Mouse (Mus musculus) midbrain, postnatal 0 days (tissue): ENCODE results near the gene Olfr191. TPM values are rescaled to one million over a fixed set of nuclear protein-coding genes. Genes with fewer than 3 reads are reported as not detected.
"Not testable (repeated sequence)": the region's sequence is repeated elsewhere in the genome, so short reads cannot be mapped to it uniquely, and the experiment has no call there.

ENCODE experiments used
- ATAC-seq: fragments of 200-750 bp; cut with Nextera tagmentation; 2 replicates; pipeline ENCODE4 v1.8.0; 2017; ENCODE audit warnings: moderate number of reproducible peaks, mild to moderate bottlenecking, moderate TSS enrichment, moderate library complexity; ENCODE audit not compliant: low FRiP score
- DNase-seq: peaks from one replicate; pipeline ENCODE4 v3.0.0-alpha.2; 2015; ENCODE audit warnings: low spot score
- H3K27ac ChIP-seq: fragments of 300-500 bp; sonication (generic); 2 replicates; pipeline ENCODE4 v1.5.1; 2014; ENCODE audit warnings: low read depth, mild to moderate bottlenecking, low read length, mixed read lengths
- H3K27me3 ChIP-seq: fragments of 300-500 bp; sonication (generic); 2 replicates; pipeline ENCODE4 v1.6.1; 2014; ENCODE audit warnings: low read length, control low read depth, mixed read lengths; ENCODE audit not compliant: insufficient read depth
- H3K36me3 ChIP-seq: fragments of 300-500 bp; sonication (generic); 2 replicates; pipeline ENCODE4 v1.6.1; 2014; ENCODE audit warnings: low read length, control low read depth, mixed read lengths; ENCODE audit not compliant: insufficient read depth
- H3K4me1 ChIP-seq: fragments of 300-500 bp; sonication (generic); 2 replicates; pipeline ENCODE4 v1.6.1; 2014; ENCODE audit warnings: mild to moderate bottlenecking, control low read depth, antibody characterized with exemption, low read length, mixed read lengths; ENCODE audit not compliant: insufficient read depth
- H3K4me2 ChIP-seq: fragments of 300-500 bp; sonication (generic); 2 replicates; pipeline ENCODE4 v1.6.1; 2014; ENCODE audit warnings: low read depth, mild to moderate bottlenecking, low read length, mixed read lengths; ENCODE audit not compliant: poor library complexity, severe bottlenecking
- H3K4me3 ChIP-seq: fragments of 300-500 bp; sonication (generic); 2 replicates; pipeline ENCODE4 v1.5.1; 2014; ENCODE audit warnings: low read depth, mild to moderate bottlenecking, low read length, moderate library complexity
- H3K9ac ChIP-seq: fragments of 300-500 bp; sonication (generic); replicated peaks from 2 replicates; pipeline ENCODE4 v1.6.1; 2014; ENCODE audit warnings: mild to moderate bottlenecking, low read length, moderate library complexity, mixed read lengths; ENCODE audit not compliant: poor library complexity, severe bottlenecking
- H3K9me3 ChIP-seq: fragments of 300-500 bp; sonication (generic); 2 replicates; pipeline ENCODE4 v1.6.1; 2016; ENCODE audit warnings: low read length, control low read depth
- CTCF ChIP-seq: IDR thresholded peaks from 2 replicates; pipeline ENCODE4 v1.5.1; 2016; ENCODE audit warnings: antibody characterized with exemption, mild to moderate bottlenecking
- WGBS: fragments of 180-500 bp; shearing (Covaris S2); extraction: QIAGEN DNeasy Blood & Tissue Kit; methylation state at CpG from one replicate; pipeline ENCODE4 v1.1.7; 2014; 5-methylcytosine and 5-hydroxymethylcytosine counted together
- polyA plus RNA-seq: library from polyadenylated mRNA; unstranded; fragments of >200 nt; fragmentation: Nextera tagmentation; extraction: Ambion mirVana; gene quantifications from 2 replicates; pipeline ENCODE4 v1.2.1, GENCODE M21; 2015
- total RNA-seq: library from RNA; depleted of rRNA; stranded (reverse); fragments of >200 nt; gene quantifications from 2 replicates; pipeline ENCODE4 v1.2.3, GENCODE M21; 2014

The Olfr191 gene
- total and polyA plus RNA-seq, 2 experiments from 2014 or later = not detected

DNA sequence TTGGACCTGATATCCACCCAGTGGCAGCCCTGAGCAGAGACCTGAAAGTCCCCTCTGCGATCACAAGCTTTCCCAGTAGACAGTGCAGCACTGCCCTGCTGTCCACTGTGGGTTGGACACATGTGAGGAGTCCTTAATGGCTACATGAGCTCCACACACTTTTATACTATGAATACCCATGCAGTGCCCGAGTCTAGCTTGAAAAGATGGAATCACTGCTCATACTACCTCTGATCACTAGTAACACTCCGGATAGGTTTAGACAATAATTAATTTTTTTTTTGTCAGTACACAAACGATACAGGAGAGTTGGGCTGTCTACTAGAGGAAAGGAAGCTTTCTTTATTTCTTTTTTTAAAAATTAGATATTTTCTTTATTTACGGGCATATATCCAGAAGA is 11.7 kb downstream of the Olfr191 start, which contains the start of gene Olfr190:
TSS of gene Olfr190 (minus strand) at position 101 of the 400 bp plus-strand sequence.
- Histone ChIP-seq H3K4me3 (no peak within 1 kb of the TSS), H3K4me1 (no peaks in the 10 kb centered on the region), H3K36me3 (no peaks in the 10 kb centered on the region), H3K4me2 (no peak within 1 kb of the TSS), H3K27ac (no peak within 1 kb of the TSS), H3K9ac (no peak within 1 kb of the TSS), H3K27me3 (no peaks in the 10 kb centered on the region), H3K9me3 (no peaks in the 10 kb centered on the region)
- ATAC-seq = no peak
- no peak for DNase-seq
- TF ChIP-seq CTCF = no peak
- 91% methylated on average over 5 of the region's 5 CpGs for WGBS

GRCm38 (mm10) chr16:59073520-59073919 is 16.1 kb downstream of the Olfr191 start:
- H3K4me2 ChIP-seq = no peak overlapping the region
- DNase-seq (no peak), ATAC-seq (no peak)
- no peak overlapping the region for H3K4me3 ChIP-seq
- no peaks in the 10 kb centered on the region for H3K9me3 ChIP-seq
- H3K4me1 ChIP-seq = no peaks in the 10 kb centered on the region
- H3K9ac ChIP-seq = no peak overlapping the region
- TF ChIP-seq CTCF = no peak
- no peak overlapping the region for H3K27ac ChIP-seq
- 88% methylated on average over 1 of the region's 1 CpGs for WGBS
- H3K27me3 ChIP-seq = no peaks in the 10 kb centered on the region
- no peaks in the 10 kb centered on the region for H3K36me3 ChIP-seq

DNA sequence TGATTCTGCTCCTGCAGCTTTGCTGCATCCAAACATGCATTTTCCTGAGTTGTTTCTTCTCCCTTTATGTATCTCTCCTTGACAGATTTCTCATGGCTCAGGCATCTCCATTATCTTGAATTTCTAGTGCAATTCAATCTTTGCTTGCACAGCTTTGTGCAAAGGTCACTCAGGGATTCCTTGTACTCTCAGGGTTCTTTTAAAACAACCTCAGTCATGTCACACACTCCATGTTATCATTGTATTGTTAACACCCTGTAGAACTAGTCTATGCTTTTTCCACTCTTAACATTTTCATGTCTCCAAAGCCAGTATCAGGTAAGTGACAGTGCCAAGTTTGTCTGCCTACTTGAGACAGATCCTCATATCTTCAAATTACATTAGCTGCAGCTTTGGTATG is 17.9 kb downstream of the Olfr191 start:
- H3K9ac ChIP-seq = no peak overlapping the region
- no peaks in the 10 kb centered on the region for H3K27me3 ChIP-seq
- TF ChIP-seq CTCF = no peak
- DNase-seq = no peak
- no peaks in the 10 kb centered on the region for H3K36me3 ChIP-seq
- no peak for ATAC-seq
- no peaks in the 10 kb centered on the region for H3K9me3 ChIP-seq
- H3K4me1 ChIP-seq = no peaks in the 10 kb centered on the region
- no peak overlapping the region for H3K27ac ChIP-seq
- no peak overlapping the region for H3K4me2 ChIP-seq
- no peak overlapping the region for H3K4me3 ChIP-seq

DNA sequence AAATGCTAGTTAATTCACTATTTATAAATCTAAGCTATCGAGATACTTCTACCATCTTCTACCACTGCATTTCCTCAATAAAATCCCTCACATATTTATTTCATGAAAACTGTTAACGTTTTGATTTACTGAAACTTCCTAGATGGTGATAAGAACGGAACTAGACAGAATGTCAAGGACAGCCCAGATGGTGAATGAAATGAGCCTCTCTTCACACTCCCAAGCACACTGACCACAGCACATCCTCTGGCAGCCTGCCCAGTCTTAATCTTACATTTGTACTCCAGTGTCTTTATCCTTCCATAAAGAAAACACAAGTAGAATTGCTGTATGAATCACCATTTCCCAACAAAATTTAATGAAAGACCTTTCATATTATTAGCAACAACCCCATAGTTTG is 27.2 kb downstream of the Olfr191 start:
- H3K4me2 ChIP-seq, ATAC-seq, H3K36me3 ChIP-seq, H3K9ac ChIP-seq, H3K4me1 ChIP-seq, H3K27me3 ChIP-seq, H3K27ac ChIP-seq, H3K4me3 ChIP-seq, H3K9me3 ChIP-seq: not testable (repeated sequence)
- DNase-seq = peak; percentile 26
- WGBS = 72% methylated on average over 3 of the region's 3 CpGs

DNA sequence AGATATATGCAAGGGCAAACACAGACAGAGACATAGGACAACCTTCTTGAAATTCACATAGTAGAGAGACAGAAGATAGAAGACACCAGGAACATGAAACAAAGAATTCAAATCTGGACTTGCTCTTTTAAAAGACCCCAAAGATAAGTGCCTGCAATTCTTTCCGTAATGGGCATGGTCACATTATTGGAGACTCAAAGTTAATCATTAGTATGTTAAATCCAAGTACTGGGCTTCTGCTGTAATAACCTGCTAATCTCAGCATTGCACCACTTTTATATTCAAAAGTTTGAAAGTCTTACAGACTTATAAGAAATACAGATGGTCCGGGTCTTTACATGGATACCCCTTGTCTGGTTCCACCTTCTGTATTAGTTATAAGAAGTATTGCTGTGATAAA is 40.3 kb downstream of the Olfr191 start:
- H3K4me3 ChIP-seq, H3K4me1 ChIP-seq, H3K4me2 ChIP-seq, DNase-seq, H3K9me3 ChIP-seq, H3K27ac ChIP-seq, ATAC-seq, H3K27me3 ChIP-seq, H3K36me3 ChIP-seq, H3K9ac ChIP-seq: not testable (repeated sequence)
- WGBS = 96% methylated on average over 2 of the region's 2 CpGs

DNA sequence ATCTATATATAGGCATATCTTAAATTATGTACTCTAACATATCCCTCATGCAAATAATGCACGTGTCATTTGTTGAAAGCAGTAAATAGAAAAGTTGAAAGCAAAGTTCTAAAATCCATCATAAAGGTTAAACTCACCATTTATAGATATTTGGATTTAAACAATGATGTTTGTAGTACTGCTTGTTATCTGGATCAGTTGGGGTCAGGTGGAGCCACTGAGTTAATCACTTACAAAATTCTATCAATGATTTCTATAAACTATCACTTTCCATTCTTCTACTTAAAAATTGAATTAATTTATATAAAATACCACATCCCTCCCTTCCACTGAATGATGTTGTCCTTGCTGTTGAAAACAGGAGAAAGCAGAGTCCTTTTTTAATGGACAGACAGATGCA is 40.8 kb downstream of the Olfr191 start:
- H3K9me3 ChIP-seq = no peaks in the 10 kb centered on the region
- no peaks in the 10 kb centered on the region for H3K27me3 ChIP-seq
- TF ChIP-seq CTCF = no peak
- no peaks in the 10 kb centered on the region for H3K4me1 ChIP-seq
- 78% methylated on average over 1 of the region's 1 CpGs for WGBS
- H3K27ac ChIP-seq = no peak overlapping the region
- no peak for DNase-seq
- no peak overlapping the region for H3K9ac ChIP-seq
- no peak overlapping the region for H3K4me3 ChIP-seq
- no peaks in the 10 kb centered on the region for H3K36me3 ChIP-seq
- ATAC-seq = no peak
- no peak overlapping the region for H3K4me2 ChIP-seq

GRCm38 (mm10) chr16:59047579-59047978 is 42.0 kb downstream of the Olfr191 start:
- 70% methylated on average over 4 of the region's 4 CpGs for WGBS
- DNase-seq (no peak), ATAC-seq (no peak)

More at GRCm38 (mm10) chr16:59047579-59047978, 42.0 kb downstream of the Olfr191 start:
- H3K9me3 ChIP-seq = no peaks in the 10 kb centered on the region
- no peaks in the 10 kb centered on the region for H3K36me3 ChIP-seq
- H3K4me3 ChIP-seq = no peak overlapping the region
- no peak overlapping the region for H3K27ac ChIP-seq
- H3K4me2 ChIP-seq = no peak overlapping the region
- H3K9ac ChIP-seq = no peak overlapping the region
- TF ChIP-seq CTCF = no peak
- no peaks in the 10 kb centered on the region for H3K27me3 ChIP-seq
- no peaks in the 10 kb centered on the region for H3K4me1 ChIP-seq
